Mouse (Mus musculus) G1E (cell line): ENCODE measurements around the gene Syngr4.

Experiments used
- CTCF ChIP-seq: IDR thresholded peaks from 2 replicates; pipeline ENCODE4 v1.5.1; 2012; ENCODE audit warnings: low read depth, low read length, inconsistent platforms, mixed read lengths
- TAL1 ChIP-seq: conservative IDR thresholded peaks from 2 replicates; pipeline ENCODE4 v1.6.1; 2012; ENCODE audit warnings: low read depth, low read length, inconsistent platforms, mixed read lengths

GRCm38 (mm10) chr7:45921242-45921621, 24.7 kb upstream of the Syngr4 start, which contains the start of gene Emp3:
- TF ChIP-seq TAL1: no peak
- no peak for TF ChIP-seq CTCF
